Mouse (Mus musculus): ENCODE measurements around the gene Frmd4b.

DNA sequence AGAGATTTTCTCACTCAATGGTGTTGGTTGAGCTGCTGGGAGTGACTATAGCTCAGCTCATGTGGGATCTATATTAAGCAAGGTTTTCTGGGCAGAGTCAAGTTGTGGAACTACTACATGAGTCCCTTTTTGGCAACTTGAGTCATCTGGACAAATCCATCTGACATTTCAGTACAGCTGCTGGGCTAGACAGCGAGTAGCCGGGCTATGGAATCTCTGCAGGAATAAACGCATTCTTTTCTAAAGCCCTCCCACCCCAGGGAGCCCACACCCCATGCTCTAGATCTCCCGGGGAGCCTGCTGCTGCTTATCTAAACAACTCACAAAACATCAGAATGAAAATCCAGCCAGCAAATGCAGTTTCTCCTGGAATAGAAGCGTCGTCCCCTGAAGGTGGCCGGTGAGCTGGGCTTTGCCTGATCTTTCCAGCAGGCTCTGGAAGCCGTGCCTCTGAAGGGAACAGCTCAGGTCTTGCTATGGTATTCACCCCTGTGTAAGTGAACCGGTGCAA, 364.6 kb downstream of the Frmd4b start, which contains the start of gene Lmod3:
- TF ChIP-seq CTCF (IDR thresholded peaks at IDR 0.05; ENCODE audit: borderline replicate concordance, control insufficient read depth, extremely low read depth, insufficient read depth, low read length, poor library complexity) (no peak), POLR2A (IDR thresholded peaks at IDR 0.05; ENCODE audit: control insufficient read depth, extremely low read depth, insufficient read depth, low read length, poor library complexity) (no peak)

Data from thymus, adult 2 months (tissue).